Mouse (Mus musculus): ENCODE data around the gene Gm14151.
"Not testable (repeated sequence)": the region's sequence is repeated elsewhere in the genome, so short reads cannot be mapped to it uniquely, and the experiment has no call there.

Gm14151 gene

GRCm38 (mm10) chr2:151092250-151092649 lies at the start of gene Gm14151:
Gene Gm14151, minus strand, starts transcription at chr2:151092350.
- not testable (repeated sequence) for DNase-seq

GRCm38 (mm10) chr2:151097945-151098344 lies 5.8 kb upstream of the Gm14151 start, which contains the start of gene Gm14147:
Gene Gm14147, plus strand, starts transcription at chr2:151098245.
- DNase-seq = not testable (repeated sequence)

DNA sequence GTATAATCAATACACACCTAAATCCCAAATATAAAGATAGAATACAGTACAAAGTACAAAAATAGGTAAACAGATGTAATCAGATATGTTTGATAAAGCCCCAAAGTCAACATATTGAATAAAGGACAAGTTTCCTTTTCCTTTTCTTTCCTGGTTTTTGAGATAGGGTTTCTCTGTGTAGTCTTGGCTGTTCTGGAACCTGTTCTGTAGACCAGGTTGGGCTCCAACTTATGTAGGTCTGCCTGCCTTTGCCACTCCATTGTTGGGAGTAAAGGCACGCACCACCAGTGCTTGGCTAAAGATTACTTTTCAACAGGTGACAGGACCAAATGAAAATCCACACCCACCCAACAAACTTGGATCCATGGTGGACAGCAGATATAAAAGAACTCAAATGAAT lies 35.5 kb downstream of the Gm14151 start:
- no peak for DNase-seq

DNA sequence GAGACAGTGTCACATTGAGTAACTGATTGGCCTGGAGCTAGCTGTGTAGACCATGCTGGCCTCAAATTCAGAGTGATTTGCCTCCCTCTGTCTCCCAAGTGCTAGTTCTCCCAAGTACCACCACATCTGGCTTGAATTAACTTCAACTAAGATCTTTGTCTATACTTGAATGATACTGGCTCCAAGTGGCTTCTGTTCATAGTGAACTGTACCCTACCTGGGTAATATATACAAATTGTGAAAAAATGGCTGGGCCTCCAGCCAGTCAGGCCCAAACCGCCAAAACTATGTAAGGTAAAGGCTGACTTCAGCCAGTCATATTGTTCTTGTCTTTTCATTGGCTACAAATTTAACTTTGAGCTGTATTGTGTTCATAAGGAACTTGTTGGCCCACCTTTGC lies 51.7 kb downstream of the Gm14151 start:
- no peak for DNase-seq

DNA sequence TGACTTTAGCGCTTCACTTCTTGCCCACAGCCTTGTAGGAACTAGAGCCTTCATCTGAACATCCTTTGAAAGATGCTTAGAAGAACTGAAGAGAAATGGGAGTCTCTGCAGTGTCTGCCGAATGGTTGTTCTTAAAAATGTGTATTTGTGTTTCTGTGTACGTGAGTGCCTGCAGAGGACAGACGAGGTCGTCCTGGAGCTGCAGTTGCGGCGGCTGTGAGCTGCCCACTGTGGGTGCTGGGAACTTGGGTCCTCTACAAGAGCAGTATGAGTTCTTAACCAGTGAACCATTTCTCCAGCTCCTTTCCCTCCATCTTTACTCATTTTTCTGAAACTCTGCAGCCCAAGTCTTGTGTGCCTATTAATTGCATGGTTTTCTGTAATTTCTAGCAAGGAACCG lies 52.4 kb downstream of the Gm14151 start:
- DNase-seq = no peak

DNA sequence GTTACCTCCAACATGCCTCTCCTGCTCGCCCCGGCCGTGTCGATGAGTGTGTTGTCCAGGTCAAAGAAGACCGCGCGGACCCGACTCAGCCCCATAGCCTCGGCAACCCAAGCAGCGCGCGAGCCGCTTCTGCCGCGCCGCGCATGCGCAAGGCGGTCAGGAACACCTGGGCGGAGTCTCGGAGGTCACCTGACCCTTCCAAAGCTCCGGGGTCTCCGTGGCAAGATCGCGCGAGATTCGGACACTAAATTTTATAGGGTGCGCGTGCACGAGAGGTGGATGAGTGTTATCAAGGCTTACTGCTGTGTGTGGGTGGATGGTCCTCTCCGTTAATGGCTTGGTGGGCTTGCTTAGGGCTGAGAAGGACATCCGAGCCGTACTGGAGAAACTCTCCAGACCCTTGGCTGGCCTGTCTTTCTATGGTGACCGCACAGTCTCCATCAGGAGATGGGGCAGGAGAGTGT lies 52.9 kb downstream of the Gm14151 start, which contains the start of the genes Ninl and Nanp:
TSS of gene Ninl (minus strand) at position 151 of the 464 bp plus-strand sequence.
TSS of gene Nanp (minus strand) at position 167 of the 464 bp plus-strand sequence.
- DNase-seq = peak; percentile 91

DNA sequence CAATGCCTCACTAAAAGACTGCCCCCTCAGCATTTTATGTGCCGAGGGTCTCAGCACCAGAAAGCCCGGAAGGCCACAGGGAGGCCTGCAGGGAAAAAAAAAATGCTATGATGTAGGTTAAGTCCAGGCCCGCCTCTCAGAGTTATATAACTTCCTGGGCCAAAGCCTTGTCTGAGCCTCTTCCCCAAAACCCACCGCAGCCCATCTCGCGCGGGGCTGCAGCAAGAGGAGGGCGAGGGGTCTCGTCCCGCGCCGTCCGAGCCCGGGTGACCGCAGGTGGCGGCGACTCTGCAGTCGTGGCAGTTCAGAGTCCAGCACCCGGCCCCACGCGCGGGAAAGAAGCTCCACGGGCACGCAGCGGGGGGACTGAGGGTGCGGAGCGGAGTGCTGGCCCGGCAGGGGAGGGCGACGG lies 53.3 kb downstream of the Gm14151 start:
- no peak for DNase-seq

GRCm38 (mm10) chr2:151037876-151038552 lies 54.1 kb downstream of the Gm14151 start:
- DNase-seq = no peak

GRCm38 (mm10) chr2:151037292-151037691 lies 54.9 kb downstream of the Gm14151 start:
- DNase-seq = no peak

Data from right cerebral cortex, postnatal 14 days (tissue).